ENCODE assay signal across 7 mouse cellular contexts in genomic region chr4:130066816-130067215, GRCm38 (mm10). TPM values are rescaled to one million over a fixed set of nuclear protein-coding genes. Genes with fewer than 3 reads are reported as not detected.
DNase-seq lines count a peak whose midpoint lies in the region; TF ChIP-seq lines count a peak whose summit lies in the region.

No protein-coding gene starts in this region.

- no peak overlapping the region for H3K27ac ChIP-seq in left cerebral cortex, adult 2 months

- peak; percentile 71 for TF ChIP-seq CTCF in left cerebral cortex, adult 2 months (IDR thresholded peaks at IDR 0.05)

- no peak overlapping the region for H3K4me3 ChIP-seq in left cerebral cortex, adult 2 months

- intact Hi-C loops in left cerebral cortex, adult 2 months (cut with DNase I): no loop called here

- no peak for DNase-seq in left cerebral cortex, adult 2 months (ENCODE audit: extremely low spot score in 1 of 2, low spot score in 2 of 2)
- DNase-seq in left cerebral cortex, adult 18-20 months (ENCODE audit: low spot score in 2 of 2): no peak
- peak; percentile 52 for DNase-seq in WW6 (ENCODE audit: low read depth, low spot score)
- DNase-seq in cerebellum, postnatal 36 days: peak; percentile 40 to 53
- DNase-seq in lung, postnatal 14 days: peak; percentile 59
- no peak for DNase-seq in right cerebral cortex, postnatal 36 days (ENCODE audit: low spot score in 2 of 2)
- DNase-seq in urinary bladder, postnatal 25 days (ENCODE audit: low spot score): no peak

RNA-seq across cellular contexts. Expression of gene Col16a1, which starts 19.2 kb away (rescaled TPM):
- 10 to 100 TPM; 16.2 to 20.1 TPM for total RNA-seq in left cerebral cortex, adult 2 months (2021)
- total RNA-seq in left cerebral cortex, adult 18-20 months (2021): 10 to 100 TPM; 14.6 to 15.8 TPM

RNA-seq across cellular contexts. Expression of gene Pef1, which starts 35.5 kb away (rescaled TPM):
- total RNA-seq in left cerebral cortex, adult 2 months (2021): 10 to 100 TPM; 65.6 to 81.3 TPM
- total RNA-seq in left cerebral cortex, adult 18-20 months (2021): 10 to 100 TPM; 79.7 to 82.3 TPM

Comparison
In these comparisons a context has a peak if more than half of its experiments do, and no peak if none do; other contexts are left out.
1. DNase-seq: peak in WW6 (single experiment), cerebellum, postnatal 36 days (2 of 2) and lung, postnatal 14 days (single experiment); none in left cerebral cortex, adult 2 months (0 of 2), left cerebral cortex, adult 18-20 months (0 of 2), right cerebral cortex, postnatal 36 days (0 of 2) and urinary bladder, postnatal 25 days (single experiment).